Mouse (Mus musculus) small intestine, adult 2 months (tissue): ENCODE results near the gene Esyt3. TPM values are rescaled to one million over a fixed set of nuclear protein-coding genes. Genes with fewer than 3 reads are reported as not detected.

Source experiments
- H3K27ac ChIP-seq: fragments of 200-500 bp; 2 replicates; pipeline ENCODE4 v1.5.1; 2012; ENCODE audit warnings: low read depth, low read length, control low read depth, inconsistent platforms; ENCODE audit not compliant: insufficient read depth
- H3K27me3 ChIP-seq: fragments of 200-500 bp; 2 replicates; pipeline ENCODE4 v1.6.1; 2012; ENCODE audit warnings: mild to moderate bottlenecking, moderate library complexity, low read length, inconsistent platforms; ENCODE audit not compliant: control insufficient read depth, insufficient read depth
- H3K36me3 ChIP-seq: fragments of 200-500 bp; 2 replicates; pipeline ENCODE4 v1.6.1; 2012; ENCODE audit warnings: mild to moderate bottlenecking, low read length, control low read depth, inconsistent platforms; ENCODE audit not compliant: control insufficient read depth, insufficient read depth
- H3K4me1 ChIP-seq: fragments of 200-500 bp; 2 replicates; pipeline ENCODE4 v1.6.1; 2012; ENCODE audit warnings: low read length, inconsistent platforms, mixed read lengths; ENCODE audit not compliant: control insufficient read depth, insufficient read depth, insufficient read length
- H3K4me3 ChIP-seq: fragments of 200-500 bp; 2 replicates; pipeline ENCODE4 v1.5.1; 2012; ENCODE audit warnings: low read depth, mild to moderate bottlenecking, control low read depth, inconsistent platforms, low read length, moderate library complexity
- CTCF ChIP-seq: fragments of 200-500 bp; IDR thresholded peaks from 2 replicates; pipeline ENCODE4 v1.5.1; 2012; ENCODE audit warnings: low read depth, mild to moderate bottlenecking, control low read depth, inconsistent platforms, low read length, moderate library complexity, mixed read lengths; ENCODE audit not compliant: insufficient replicate concordance, insufficient read length; ENCODE audit errors: extremely low read depth
- POLR2A ChIP-seq: fragments of 200-500 bp; IDR thresholded peaks from 2 replicates; pipeline ENCODE4 v1.6.1; 2012; ENCODE audit warnings: low read depth, mild to moderate bottlenecking, control low read depth, inconsistent platforms, low read length, moderate library complexity
- WGBS: fragments of 180-500 bp; shearing (Covaris S2); methylation state at CpG from one replicate; pipeline ENCODE4 v1.1.7; 2018; 5-methylcytosine and 5-hydroxymethylcytosine counted together
- polyA plus RNA-seq: library from polyadenylated mRNA; depleted of rRNA; stranded (reverse); fragments of >200 nt; gene quantifications from 2 replicates; pipeline ENCODE4 v1.2.3, GENCODE M21; 2012

Esyt3 gene
- polyA plus RNA-seq, 1 experiment: 0.23 TPM

DNA sequence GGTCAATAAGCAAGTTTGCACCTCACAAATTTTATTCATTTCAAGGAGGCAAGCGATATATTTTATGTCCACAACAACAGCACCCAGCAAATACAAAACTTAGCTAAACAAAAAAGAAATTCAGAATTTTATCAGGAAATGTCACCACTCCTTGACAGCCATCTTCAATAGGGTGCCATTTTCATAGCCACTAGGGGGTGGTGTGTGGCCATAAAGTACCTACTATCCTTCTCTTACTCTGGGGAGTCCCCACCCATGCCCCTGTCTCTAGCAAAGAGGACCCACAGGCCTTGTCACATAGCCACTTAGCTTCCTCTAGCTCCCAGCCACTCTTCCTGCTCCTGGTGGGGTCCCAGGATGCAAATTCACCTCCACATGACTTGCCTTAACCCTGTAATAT is 19.2 kb downstream of the Esyt3 start:
- 90% methylated on average over 1 of the region's 1 CpGs for WGBS
- no peaks in the 10 kb centered on the region for H3K27me3 ChIP-seq
- TF ChIP-seq POLR2A: no peak
- peak; percentile 12; the same call in 1 of the 2 replicates for TF ChIP-seq CTCF
- H3K4me3 ChIP-seq: no peak overlapping the region
- H3K4me1 ChIP-seq: no peaks in the 10 kb centered on the region
- H3K27ac ChIP-seq: no peak overlapping the region
- no peaks in the 10 kb centered on the region for H3K36me3 ChIP-seq

DNA sequence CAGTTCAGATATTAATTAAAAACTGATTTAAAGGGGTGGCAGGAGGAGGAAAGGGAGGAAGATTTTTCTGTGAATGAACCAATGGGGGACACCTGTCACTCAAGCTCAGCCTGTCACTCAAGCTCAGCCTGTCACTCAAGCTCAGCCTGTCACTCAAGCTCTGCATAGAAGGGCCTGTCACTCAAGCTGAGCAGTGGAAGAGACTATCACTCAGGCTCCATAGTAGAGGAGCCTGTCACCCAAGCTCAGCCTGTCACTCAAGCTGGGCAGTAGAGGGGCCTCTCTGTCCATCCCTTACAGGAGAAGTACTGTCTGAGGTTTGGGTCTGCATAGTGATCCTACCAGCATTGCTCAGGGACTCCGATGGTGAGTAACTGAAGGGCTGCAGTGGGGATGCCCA is 20.1 kb downstream of the Esyt3 start:
- WGBS: 95% methylated on average over 1 of the region's 1 CpGs

GRCm38 (mm10) chr9:99336538-99336937 is 21.8 kb downstream of the Esyt3 start:
- Histone ChIP-seq H3K4me3 (no peak overlapping the region), H3K4me1 (no peaks in the 10 kb centered on the region), H3K36me3 (no peaks in the 10 kb centered on the region), H3K27me3 (no peaks in the 10 kb centered on the region), H3K27ac (no peak overlapping the region)
- TF ChIP-seq CTCF (no peak), POLR2A (no peak)
- 59% methylated on average over 4 of the region's 4 CpGs for WGBS

More for the DNA sequence above, 20.1 kb downstream of the Esyt3 start:
- H3K4me1 ChIP-seq: no peaks in the 10 kb centered on the region
- H3K4me3 ChIP-seq: no peak overlapping the region
- H3K36me3 ChIP-seq: no peaks in the 10 kb centered on the region
- TF ChIP-seq CTCF: no peak
- no peak for TF ChIP-seq POLR2A
- H3K27me3 ChIP-seq: no peaks in the 10 kb centered on the region
- H3K27ac ChIP-seq: no peak overlapping the region

GRCm38 (mm10) chr9:99326881-99327280 is 31.5 kb downstream of the Esyt3 start:
- Histone ChIP-seq H3K4me3 (no peak overlapping the region), H3K27me3 (no peaks in the 10 kb centered on the region), H3K36me3 (no peaks in the 10 kb centered on the region), H3K27ac (no peak overlapping the region), H3K4me1 (no peaks in the 10 kb centered on the region)
- 25% methylated on average over 4 of the region's 4 CpGs for whole genome bisulfite sequencing
- TF ChIP-seq CTCF (no peak), POLR2A (no peak)

DNA sequence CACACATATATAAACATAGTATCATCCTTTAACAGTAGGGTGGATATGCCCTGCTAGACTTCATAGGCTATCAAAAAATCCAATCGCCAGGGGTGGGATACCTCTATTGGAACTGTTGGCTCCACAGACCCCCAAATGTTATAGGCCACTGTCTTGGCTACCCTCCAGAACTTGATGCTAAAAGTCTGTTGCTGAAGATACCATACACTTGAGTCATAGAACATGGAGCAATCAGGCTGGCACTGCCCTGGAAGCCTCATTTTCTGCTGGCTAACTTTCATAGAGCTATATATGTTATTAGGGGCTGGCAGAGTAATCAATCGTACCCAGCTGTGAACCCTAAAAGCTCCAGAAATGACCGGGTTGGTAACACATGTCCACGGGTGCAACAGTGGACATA is 32.4 kb downstream of the Esyt3 start:
- no peak for TF ChIP-seq CTCF
- no peak for TF ChIP-seq POLR2A
- H3K27me3 ChIP-seq: no peaks in the 10 kb centered on the region
- WGBS: 74% methylated on average over 4 of the region's 4 CpGs
- H3K4me1 ChIP-seq: no peaks in the 10 kb centered on the region
- no peak overlapping the region for H3K4me3 ChIP-seq
- no peaks in the 10 kb centered on the region for H3K36me3 ChIP-seq
- no peak overlapping the region for H3K27ac ChIP-seq

DNA sequence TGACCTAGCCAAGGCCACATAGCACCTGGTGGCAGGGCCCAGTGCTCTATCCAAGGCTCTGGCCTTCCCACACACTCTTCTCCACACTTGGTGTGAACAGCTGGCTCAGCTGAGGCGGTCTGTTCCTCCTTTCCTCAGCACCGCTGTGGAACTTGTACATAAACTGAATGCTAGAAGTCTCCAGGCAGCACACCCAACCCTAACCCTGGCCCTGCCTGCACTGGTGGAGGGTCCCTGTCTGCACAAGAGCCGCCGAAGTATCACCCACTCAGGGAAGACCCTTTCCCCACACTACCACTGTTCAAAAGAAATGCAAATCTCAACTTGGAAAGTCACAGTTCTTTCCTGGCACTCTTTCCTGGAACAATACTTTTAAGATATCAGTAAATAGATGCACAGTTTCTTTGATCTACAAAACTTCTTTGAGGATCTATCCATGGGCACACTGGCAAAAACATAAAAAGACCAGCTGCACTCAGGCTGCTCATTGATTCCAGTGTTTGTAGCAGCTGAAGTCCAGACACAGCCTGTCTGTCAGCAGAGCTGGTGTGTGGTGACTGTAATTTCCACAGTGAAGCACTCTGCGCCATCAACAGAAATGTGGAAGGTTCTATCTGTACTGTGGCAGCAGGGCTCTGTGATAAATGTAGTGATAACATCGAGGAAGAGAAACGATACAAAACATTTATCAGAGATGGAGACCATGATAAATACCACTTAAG is 33.0 kb downstream of the Esyt3 start:
- Histone ChIP-seq H3K27me3 (no peaks in the 10 kb centered on the region), H3K4me1 (no peaks in the 10 kb centered on the region), H3K27ac (no peak overlapping the region), H3K4me3 (no peak overlapping the region), H3K36me3 (no peaks in the 10 kb centered on the region)
- WGBS: 72% methylated on average over 7 of the region's 7 CpGs
- TF ChIP-seq POLR2A: no peak
- no peak for TF ChIP-seq CTCF

GRCm38 (mm10) chr9:99320006-99320405 is 38.4 kb downstream of the Esyt3 start:
- 72% methylated on average over 8 of the region's 8 CpGs for WGBS
- no peak for TF ChIP-seq POLR2A
- no peak for TF ChIP-seq CTCF

More at GRCm38 (mm10) chr9:99320006-99320405, 38.4 kb downstream of the Esyt3 start:
- Histone ChIP-seq H3K36me3 (no peaks in the 10 kb centered on the region), H3K27ac (no peak overlapping the region), H3K4me3 (no peak overlapping the region), H3K27me3 (no peaks in the 10 kb centered on the region), H3K4me1 (no peaks in the 10 kb centered on the region)
